Comparison of ENCODE assay signal across 26 mouse cellular contexts in the genomic region with DNA sequence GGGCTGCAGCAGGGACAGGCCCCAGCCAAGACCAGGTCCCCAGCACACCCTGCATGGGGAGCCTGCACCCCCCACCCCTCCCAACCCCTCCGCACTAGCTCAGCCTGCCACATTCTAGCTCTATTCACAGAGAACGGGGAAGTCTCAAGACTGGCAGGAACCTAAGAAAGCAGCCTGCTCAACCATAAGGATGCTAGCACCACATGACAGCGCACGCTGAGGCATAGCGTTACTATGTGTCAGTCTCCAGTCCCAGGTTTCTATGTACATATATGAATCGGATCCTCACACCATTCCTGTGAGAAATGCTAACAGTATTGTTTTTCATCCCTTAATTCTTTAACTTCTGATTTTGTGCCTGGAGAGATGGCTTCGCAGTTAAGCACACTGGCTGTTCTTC. TPM values are rescaled to one million over a fixed set of nuclear protein-coding genes. Genes with fewer than 3 reads are reported as not detected.
DNase-seq lines count a peak whose midpoint lies in the region; ATAC-seq and TF ChIP-seq lines count a peak whose summit lies in the region.
"Had no signal": no experiment of that assay in that cellular context is flagged by ENCODE, and none has a peak within 500 bp of the region (broad histone marks: within the 10 kb centered on the region; RNA-seq: fewer than 3 reads in every experiment).

No protein-coding gene starts in this region.

- H3K36me3 ChIP-seq in forebrain, embryonic 10.5 days (replicated peaks) = peaks cover 38% of the 10 kb centered on the region
- H3K36me3 ChIP-seq in forebrain, embryonic 11.5 days (ENCODE audit: control insufficient read depth, insufficient read depth, low read length) = no peaks in the 10 kb centered on the region
- H3K36me3 ChIP-seq in midbrain, embryonic 11.5 days (ENCODE audit: control insufficient read depth, insufficient read depth, low read length) = no peaks in the 10 kb centered on the region
- H3K36me3 ChIP-seq in midbrain, embryonic 14.5 days (ENCODE audit: control insufficient read depth, insufficient read depth, low read length) = no peaks in the 10 kb centered on the region
- no peaks in the 10 kb centered on the region for H3K36me3 ChIP-seq in forebrain, postnatal 0 days (ENCODE audit: insufficient read depth)
- H3K36me3 ChIP-seq: lung, embryonic 15.5 days; neural tube, embryonic 15.5 days had no signal

- WGBS in forebrain, embryonic 10.5 days = 68% methylated on average over 7 of the region's 7 CpGs
- WGBS in forebrain, embryonic 11.5 days = 66% methylated on average over 7 of the region's 7 CpGs
- WGBS in midbrain, embryonic 11.5 days = 65% methylated on average over 7 of the region's 7 CpGs
- 65% methylated on average over 7 of the region's 7 CpGs for WGBS in midbrain, embryonic 14.5 days
- WGBS in forebrain, postnatal 0 days = 56% methylated on average over 7 of the region's 7 CpGs

- peak overlapping the region; percentile 62; the same call in 1 of the 2 replicates for H3K27ac ChIP-seq in forebrain, embryonic 10.5 days
- no peak overlapping the region for H3K27ac ChIP-seq in forebrain, embryonic 11.5 days (ENCODE audit: low read depth, low read length)
- H3K27ac ChIP-seq in midbrain, embryonic 11.5 days (ENCODE audit: low read depth, low read length) = no peak overlapping the region
- no peak overlapping the region for H3K27ac ChIP-seq in midbrain, embryonic 14.5 days (replicated peaks; ENCODE audit: low read depth, low read length)
- H3K27ac ChIP-seq in forebrain, postnatal 0 days (ENCODE audit: low read depth, low read length) = peak overlapping the region; percentile 35
- H3K27ac ChIP-seq: embryonic facial prominence, embryonic 13.5 days; heart, embryonic 15.5 days; limb, embryonic 15.5 days; lung, embryonic 15.5 days; neural tube, embryonic 15.5 days had no signal

- H3K9ac ChIP-seq in forebrain, embryonic 11.5 days (ENCODE audit: low read length) = no peak overlapping the region
- no peak overlapping the region for H3K9ac ChIP-seq in midbrain, embryonic 11.5 days (ENCODE audit: low read length)
- no peak overlapping the region for H3K9ac ChIP-seq in midbrain, embryonic 14.5 days (replicated peaks; ENCODE audit: low read length)
- H3K9ac ChIP-seq in forebrain, postnatal 0 days = no peak overlapping the region
- H3K9ac ChIP-seq: embryonic facial prominence, embryonic 13.5 days; heart, embryonic 15.5 days; limb, embryonic 15.5 days; lung, embryonic 15.5 days; neural tube, embryonic 15.5 days had no signal

- no peak for DNase-seq in forebrain, embryonic 10.5 days (ENCODE audit: extremely low spot score, low spot score)
- no peak for DNase-seq in forebrain, embryonic 11.5 days (ENCODE audit: low spot score)
- no peak for DNase-seq in midbrain, embryonic 11.5 days (ENCODE audit: low spot score, missing footprints)
- DNase-seq in midbrain, embryonic 14.5 days = no peak
- peak; percentile 63 for DNase-seq in forebrain, postnatal 0 days
- no peak for DNase-seq in layer of hippocampus, postnatal 36 days
- DNase-seq in embryo, embryonic 10.5 days (ENCODE audit: low spot score) = no peak
- DNase-seq: cerebellum, adult 2 months; gastrocnemius, adult 2 months; heart, adult 18-20 months; kidney, postnatal 10 days; right cerebral cortex, postnatal 4 days; thymus, postnatal 25 days had no signal

- ATAC-seq in forebrain, embryonic 11.5 days (replicated peaks; ENCODE audit: low FRiP score) = no peak
- peak; percentile 15; the same call in 1 of the 2 replicates for ATAC-seq in midbrain, embryonic 11.5 days (ENCODE audit: low FRiP score)
- no peak for ATAC-seq in midbrain, embryonic 14.5 days (ENCODE audit: low FRiP score, low TSS enrichment)
- ATAC-seq in forebrain, postnatal 0 days = peak; percentile 84
- ATAC-seq in megakaryocyte progenitor cell, adult 5-6 weeks (replicated peaks; ENCODE audit: poor library complexity) = peak; percentile 29
- ATAC-seq: CD4-positive, CD25-positive, alpha-beta regulatory T cell, adult 4 months; intestine, postnatal 0 days had no signal

- H3K4me2 ChIP-seq in forebrain, embryonic 11.5 days (ENCODE audit: low read depth, low read length, severe bottlenecking) = no peak overlapping the region
- H3K4me2 ChIP-seq in midbrain, embryonic 11.5 days = no peak overlapping the region
- H3K4me2 ChIP-seq in midbrain, embryonic 14.5 days (ENCODE audit: low read length) = no peak overlapping the region
- no peak overlapping the region for H3K4me2 ChIP-seq in forebrain, postnatal 0 days (ENCODE audit: low read depth)
- H3K4me2 ChIP-seq: embryonic facial prominence, embryonic 13.5 days; heart, embryonic 15.5 days; limb, embryonic 15.5 days; lung, embryonic 15.5 days; neural tube, embryonic 15.5 days had no signal

- peak overlapping the region; percentile 9; the same call in 1 of the 2 replicates for H3K4me3 ChIP-seq in forebrain, embryonic 10.5 days
- no peak overlapping the region for H3K4me3 ChIP-seq in forebrain, embryonic 11.5 days (ENCODE audit: low read depth, low read length)
- H3K4me3 ChIP-seq in midbrain, embryonic 11.5 days (ENCODE audit: low read depth, low read length) = no peak overlapping the region
- no peak overlapping the region for H3K4me3 ChIP-seq in midbrain, embryonic 14.5 days (replicated peaks; ENCODE audit: low read depth, low read length)
- 0 out of 2 replicates have a peak overlapping the region, but pooled peaks have one; percentile 3 for H3K4me3 ChIP-seq in forebrain, postnatal 0 days (ENCODE audit: low read depth, low read length)
- H3K4me3 ChIP-seq: embryonic facial prominence, embryonic 13.5 days; gastrocnemius, adult 2 months; heart, embryonic 15.5 days; limb, embryonic 15.5 days; lung, embryonic 15.5 days; neural tube, embryonic 15.5 days had no signal

- no peaks in the 10 kb centered on the region for H3K9me3 ChIP-seq in forebrain, embryonic 10.5 days
- H3K9me3 ChIP-seq in forebrain, embryonic 11.5 days (ENCODE audit: control insufficient read depth, low read length) = no peaks in the 10 kb centered on the region
- no peaks in the 10 kb centered on the region for H3K9me3 ChIP-seq in midbrain, embryonic 11.5 days (ENCODE audit: control insufficient read depth, low read length)
- H3K9me3 ChIP-seq in midbrain, embryonic 14.5 days (ENCODE audit: control insufficient read depth, low read length) = no peaks in the 10 kb centered on the region
- H3K9me3 ChIP-seq in forebrain, postnatal 0 days (ENCODE audit: low read length) = no peaks in the 10 kb centered on the region
- H3K9me3 ChIP-seq: embryonic facial prominence, embryonic 13.5 days; heart, embryonic 15.5 days; limb, embryonic 15.5 days; lung, embryonic 15.5 days; neural tube, embryonic 15.5 days had no signal

- H3K27me3 ChIP-seq in forebrain, embryonic 10.5 days (ENCODE audit: poor library complexity, severe bottlenecking) = no peaks in the 10 kb centered on the region
- H3K27me3 ChIP-seq in forebrain, embryonic 11.5 days (ENCODE audit: control insufficient read depth, insufficient read depth, low read length) = no peaks in the 10 kb centered on the region
- no peaks in the 10 kb centered on the region for H3K27me3 ChIP-seq in midbrain, embryonic 11.5 days (ENCODE audit: control insufficient read depth, insufficient read depth, low read length)
- H3K27me3 ChIP-seq in midbrain, embryonic 14.5 days (ENCODE audit: control insufficient read depth, insufficient read depth, low read length) = no peaks in the 10 kb centered on the region
- no peaks in the 10 kb centered on the region for H3K27me3 ChIP-seq in forebrain, postnatal 0 days (ENCODE audit: insufficient read depth, low read length)
- H3K27me3 ChIP-seq: embryonic facial prominence, embryonic 13.5 days; heart, embryonic 15.5 days; limb, embryonic 15.5 days; lung, embryonic 15.5 days; neural tube, embryonic 15.5 days had no signal

- peaks cover 17% of the 10 kb centered on the region for H3K4me1 ChIP-seq in forebrain, embryonic 10.5 days
- peaks cover 3% of the 10 kb centered on the region; the same call in 1 of the 2 replicates for H3K4me1 ChIP-seq in forebrain, embryonic 11.5 days (replicated peaks; ENCODE audit: control insufficient read depth, insufficient read depth, low read length)
- H3K4me1 ChIP-seq in midbrain, embryonic 11.5 days (ENCODE audit: control insufficient read depth, insufficient read depth, low read length) = no peaks in the 10 kb centered on the region
- no peaks in the 10 kb centered on the region for H3K4me1 ChIP-seq in midbrain, embryonic 14.5 days (ENCODE audit: control insufficient read depth, insufficient read depth, low read length)
- H3K4me1 ChIP-seq in forebrain, postnatal 0 days (ENCODE audit: insufficient read depth) = no peaks in the 10 kb centered on the region
- H3K4me1 ChIP-seq: lung, embryonic 15.5 days had no signal

- no peak for TF ChIP-seq CTCF in forebrain, postnatal 0 days (IDR thresholded peaks at IDR 0.05; ENCODE audit: low read depth)

RNA-seq across cellular contexts. Expression of gene Plod1, which starts 8.0 kb away (rescaled TPM):
- polyA plus RNA-seq in forebrain, embryonic 10.5 days (2016; fragmentation: Nextera tagmentation; extraction: Ambion mirVana) = 20.9 and 23.0 TPM in 2 replicates
- 21.6 and 26.6 TPM in 2 replicates for polyA plus RNA-seq in forebrain, embryonic 11.5 days (2014; fragmentation: Nextera tagmentation; extraction: Ambion mirVana)
- 24.2 and 25.8 TPM in 2 replicates for polyA plus RNA-seq in midbrain, embryonic 11.5 days (2014; fragmentation: Nextera tagmentation; extraction: Ambion mirVana)
- 13.5 and 20.7 TPM in 2 replicates for polyA plus RNA-seq in midbrain, embryonic 14.5 days (2014; fragmentation: Nextera tagmentation; extraction: Ambion mirVana)
- 13.5 and 18.8 TPM in 2 replicates for total RNA-seq in forebrain, postnatal 0 days (2014; rRNA removed)
- 17.3 and 17.9 TPM in 2 replicates for polyA plus RNA-seq in forebrain, postnatal 0 days (2015; fragmentation: Nextera tagmentation; extraction: Ambion mirVana)
- 4.8 and 5.6 TPM in 2 replicates for total RNA-seq in megakaryocyte progenitor cell, adult 5-6 weeks (2015)
- 10.5 and 12.2 TPM in 2 replicates for total RNA-seq in megakaryocyte progenitor cell, adult 5-6 weeks (2017)
- total RNA-seq in layer of hippocampus, postnatal 36 days (2021) = 10 to 100 TPM; 21.3 to 25.1 TPM

RNA-seq across cellular contexts. Expression of gene 2510039O18Rik, which starts 12.2 kb away (rescaled TPM):
- polyA plus RNA-seq in forebrain, embryonic 10.5 days (2016; fragmentation: Nextera tagmentation; extraction: Ambion mirVana) = 9.0 and 9.2 TPM in 2 replicates
- polyA plus RNA-seq in forebrain, embryonic 11.5 days (2014; fragmentation: Nextera tagmentation; extraction: Ambion mirVana) = 16.3 and 16.7 TPM in 2 replicates
- polyA plus RNA-seq in midbrain, embryonic 11.5 days (2014; fragmentation: Nextera tagmentation; extraction: Ambion mirVana) = 14.3 and 15.3 TPM in 2 replicates
- polyA plus RNA-seq in midbrain, embryonic 14.5 days (2014; fragmentation: Nextera tagmentation; extraction: Ambion mirVana) = 15.5 and 15.8 TPM in 2 replicates
- total RNA-seq in forebrain, postnatal 0 days (2014; rRNA removed) = 43.4 and 57.7 TPM in 2 replicates
- 12.0 and 12.8 TPM in 2 replicates for polyA plus RNA-seq in forebrain, postnatal 0 days (2015; fragmentation: Nextera tagmentation; extraction: Ambion mirVana)
- total RNA-seq in megakaryocyte progenitor cell, adult 5-6 weeks (2015) = 32.9 and 34.2 TPM in 2 replicates
- 30.4 and 38.6 TPM in 2 replicates for total RNA-seq in megakaryocyte progenitor cell, adult 5-6 weeks (2017)
- total RNA-seq in layer of hippocampus, postnatal 36 days (2021) = 10 to 100 TPM; 27.4 to 30.0 TPM

RNA-seq across cellular contexts. Expression of gene Mfn2, which starts 24.0 kb away (rescaled TPM):
- polyA plus RNA-seq in forebrain, embryonic 10.5 days (2016; fragmentation: Nextera tagmentation; extraction: Ambion mirVana) = 42.9 and 43.4 TPM in 2 replicates
- 47.5 and 49.0 TPM in 2 replicates for polyA plus RNA-seq in forebrain, embryonic 11.5 days (2014; fragmentation: Nextera tagmentation; extraction: Ambion mirVana)
- polyA plus RNA-seq in midbrain, embryonic 11.5 days (2014; fragmentation: Nextera tagmentation; extraction: Ambion mirVana) = 36.8 and 42.4 TPM in 2 replicates
- polyA plus RNA-seq in midbrain, embryonic 14.5 days (2014; fragmentation: Nextera tagmentation; extraction: Ambion mirVana) = 56.9 and 77.2 TPM in 2 replicates
- 57.8 and 69.9 TPM in 2 replicates for total RNA-seq in forebrain, postnatal 0 days (2014; rRNA removed)
- 59.4 and 83.3 TPM in 2 replicates for polyA plus RNA-seq in forebrain, postnatal 0 days (2015; fragmentation: Nextera tagmentation; extraction: Ambion mirVana)
- 24.3 and 25.0 TPM in 2 replicates for total RNA-seq in megakaryocyte progenitor cell, adult 5-6 weeks (2015)
- 29.1 and 33.6 TPM in 2 replicates for total RNA-seq in megakaryocyte progenitor cell, adult 5-6 weeks (2017)
- total RNA-seq in layer of hippocampus, postnatal 36 days (2021) = 100 to 1,000 TPM; 174 to 194 TPM

RNA-seq across cellular contexts. Expression of gene Nppb, which starts 57.0 kb away (rescaled TPM):
- not detected in 2 replicates for polyA plus RNA-seq in forebrain, embryonic 10.5 days (2016; fragmentation: Nextera tagmentation; extraction: Ambion mirVana)
- polyA plus RNA-seq in forebrain, embryonic 11.5 days (2014; fragmentation: Nextera tagmentation; extraction: Ambion mirVana) = not detected in 2 replicates
- 0.23 and 0.29 TPM in 2 replicates for polyA plus RNA-seq in midbrain, embryonic 11.5 days (2014; fragmentation: Nextera tagmentation; extraction: Ambion mirVana)
- polyA plus RNA-seq in midbrain, embryonic 14.5 days (2014; fragmentation: Nextera tagmentation; extraction: Ambion mirVana) = not detected in 2 replicates
- total RNA-seq in forebrain, postnatal 0 days (2014; rRNA removed) = not detected in 2 replicates
- 0.21 TPM in 1 of 2 replicates, not detected in the other for polyA plus RNA-seq in forebrain, postnatal 0 days (2015; fragmentation: Nextera tagmentation; extraction: Ambion mirVana)
- total RNA-seq in megakaryocyte progenitor cell, adult 5-6 weeks (2015) = not detected in 2 replicates
- not detected in 2 replicates for total RNA-seq in megakaryocyte progenitor cell, adult 5-6 weeks (2017)
- total RNA-seq in layer of hippocampus, postnatal 36 days (2021) = not detected
- total RNA-seq: common myeloid progenitor, adult 5-6 weeks; gastrocnemius, adult 2 months; hematopoietic stem cell, adult 5-6 weeks; layer of hippocampus, adult 8-10 months; left cerebral cortex, adult 8-10 months; MEL had no signal
- polyA plus RNA-seq: CD4-positive, CD25-positive, alpha-beta regulatory T cell, adult 4 months; intestine, postnatal 0 days had no signal

RNA-seq across cellular contexts. Expression of gene Fv1, which starts 59.8 kb away (rescaled TPM):
- 15.4 and 16.4 TPM in 2 replicates for polyA plus RNA-seq in forebrain, embryonic 10.5 days (2016; fragmentation: Nextera tagmentation; extraction: Ambion mirVana)
- 15.4 and 17.1 TPM in 2 replicates for polyA plus RNA-seq in forebrain, embryonic 11.5 days (2014; fragmentation: Nextera tagmentation; extraction: Ambion mirVana)
- polyA plus RNA-seq in midbrain, embryonic 11.5 days (2014; fragmentation: Nextera tagmentation; extraction: Ambion mirVana) = 15.2 and 15.7 TPM in 2 replicates
- polyA plus RNA-seq in midbrain, embryonic 14.5 days (2014; fragmentation: Nextera tagmentation; extraction: Ambion mirVana) = 4.9 and 8.7 TPM in 2 replicates
- total RNA-seq in forebrain, postnatal 0 days (2014; rRNA removed) = 7.4 and 8.5 TPM in 2 replicates
- polyA plus RNA-seq in forebrain, postnatal 0 days (2015; fragmentation: Nextera tagmentation; extraction: Ambion mirVana) = 2.7 and 4.2 TPM in 2 replicates
- total RNA-seq in megakaryocyte progenitor cell, adult 5-6 weeks (2015) = 4.2 and 5.3 TPM in 2 replicates
- 13.4 and 15.9 TPM in 2 replicates for total RNA-seq in megakaryocyte progenitor cell, adult 5-6 weeks (2017)
- 10 to 100 TPM; 10.5 to 11.0 TPM for total RNA-seq in layer of hippocampus, postnatal 36 days (2021)

Comparison
In these comparisons a context has a peak if more than half of its experiments do, and no peak if none do; other contexts are left out.
1. H3K27ac ChIP-seq: peak in forebrain, embryonic 10.5 days (single experiment) and forebrain, postnatal 0 days (single experiment); none in forebrain, embryonic 11.5 days (single experiment), midbrain, embryonic 11.5 days (single experiment) and midbrain, embryonic 14.5 days (single experiment).
2. H3K4me3 ChIP-seq: peak in forebrain, embryonic 10.5 days (single experiment) and forebrain, postnatal 0 days (single experiment); none in forebrain, embryonic 11.5 days (single experiment), midbrain, embryonic 11.5 days (single experiment) and midbrain, embryonic 14.5 days (single experiment).
3. ATAC-seq: peak in midbrain, embryonic 11.5 days (single experiment), forebrain, postnatal 0 days (single experiment) and megakaryocyte progenitor cell, adult 5-6 weeks (single experiment); none in forebrain, embryonic 11.5 days (single experiment) and midbrain, embryonic 14.5 days (single experiment).